Mouse (Mus musculus) embryo, embryonic 10 days (tissue): ENCODE data around the gene Slc18b1.
A peak's percentile ranks its signal among the peaks of the same experiment; 100 is the strongest.
"Not testable (repeated sequence)": the region's sequence is repeated elsewhere in the genome, so short reads cannot be mapped to it uniquely, and the experiment has no call there.

Experiments used
- DNase-seq: peaks from one replicate; pipeline ENCODE4 v3.0.0-alpha.2; 2015; ENCODE audit warnings: low spot score

The Slc18b1 gene

DNA sequence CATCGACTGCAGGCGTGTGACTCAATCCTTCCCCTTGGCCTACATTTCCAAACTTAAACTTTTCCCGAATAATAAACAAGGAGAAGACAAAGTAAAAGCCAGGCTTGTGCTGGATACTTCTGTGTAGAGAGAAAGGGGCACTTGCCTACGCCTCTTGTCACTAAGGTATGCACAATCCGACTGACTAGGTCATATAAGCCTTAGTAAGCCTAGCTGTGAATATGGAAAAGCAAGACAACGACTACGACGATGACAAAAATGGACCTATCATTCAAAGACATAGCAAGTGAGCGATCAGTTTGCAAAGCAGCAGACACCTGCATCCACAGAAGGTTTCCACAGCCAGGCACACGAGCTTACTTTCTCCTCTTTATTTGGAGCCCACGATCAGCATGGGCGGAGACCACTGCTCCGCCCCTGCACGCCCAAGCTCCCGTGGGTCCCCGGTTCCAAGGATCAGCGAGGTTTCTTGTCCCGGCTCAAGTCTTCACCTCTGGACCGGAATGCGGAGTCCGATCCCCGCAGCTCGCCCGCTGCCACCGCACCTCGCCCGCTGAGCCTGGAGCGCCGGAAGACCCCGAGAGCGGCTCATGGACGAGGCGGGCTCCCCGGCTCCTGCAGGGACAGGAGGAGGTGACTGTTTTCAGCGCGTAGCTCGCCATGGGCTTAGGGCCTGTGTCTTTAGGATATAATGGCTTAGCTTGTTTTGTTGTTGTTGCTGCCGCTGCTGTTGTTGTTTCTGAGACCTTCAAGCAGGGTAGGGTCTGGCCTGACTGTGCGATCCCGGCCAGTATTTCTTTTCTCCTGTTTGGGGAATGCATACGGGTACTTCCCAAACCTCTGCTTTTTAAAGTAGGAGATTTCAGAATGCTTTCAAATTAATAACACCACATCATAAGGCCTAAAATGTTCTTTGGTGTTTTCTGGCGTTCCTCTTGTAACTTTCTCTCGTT lies at the start of gene Slc18b1:
Slc18b1 (plus strand) TSS at position 436 of the 953 bp plus-strand sequence.
- DNase-seq = peak; percentile 53

- no peak for DNase-seq
Observed at GRCm38 (mm10) chr10:23754166-23754565, 42.6 kb upstream of the Slc18b1 start.

DNA sequence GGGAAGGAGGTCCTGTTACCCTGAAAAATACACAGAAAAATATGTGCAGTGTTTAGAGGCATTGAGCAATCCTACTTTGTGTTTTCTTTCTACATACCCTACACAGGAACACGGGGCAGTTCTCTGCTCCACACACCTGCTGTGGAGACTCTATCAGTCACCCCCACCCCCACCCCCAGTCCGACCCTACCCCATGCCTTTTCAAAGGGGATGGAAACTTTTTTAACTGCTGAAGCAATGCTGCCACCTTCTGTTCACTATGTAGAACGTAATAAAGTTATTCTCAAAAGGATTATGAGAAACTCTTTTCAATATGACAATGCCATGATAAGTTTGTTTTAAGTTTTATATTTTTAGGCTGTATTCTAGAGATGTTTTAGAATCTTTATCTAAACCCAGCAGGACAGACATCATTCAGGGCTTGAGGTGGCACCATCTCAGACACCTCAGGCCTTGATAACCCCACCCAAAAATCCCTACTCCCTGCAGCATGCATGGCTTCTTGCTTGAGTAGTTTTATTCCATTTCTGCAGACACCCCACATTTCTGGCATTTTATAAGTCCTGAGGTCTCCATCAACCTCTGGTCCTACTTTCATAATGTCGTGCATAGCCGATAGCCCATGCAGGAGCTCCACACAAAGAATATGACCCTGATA lies 19.4 kb upstream of the Slc18b1 start:
- peak; percentile 51 for DNase-seq

GRCm38 (mm10) chr10:23780539-23781275 lies 16.1 kb upstream of the Slc18b1 start:
- DNase-seq = peak; percentile 57

DNA sequence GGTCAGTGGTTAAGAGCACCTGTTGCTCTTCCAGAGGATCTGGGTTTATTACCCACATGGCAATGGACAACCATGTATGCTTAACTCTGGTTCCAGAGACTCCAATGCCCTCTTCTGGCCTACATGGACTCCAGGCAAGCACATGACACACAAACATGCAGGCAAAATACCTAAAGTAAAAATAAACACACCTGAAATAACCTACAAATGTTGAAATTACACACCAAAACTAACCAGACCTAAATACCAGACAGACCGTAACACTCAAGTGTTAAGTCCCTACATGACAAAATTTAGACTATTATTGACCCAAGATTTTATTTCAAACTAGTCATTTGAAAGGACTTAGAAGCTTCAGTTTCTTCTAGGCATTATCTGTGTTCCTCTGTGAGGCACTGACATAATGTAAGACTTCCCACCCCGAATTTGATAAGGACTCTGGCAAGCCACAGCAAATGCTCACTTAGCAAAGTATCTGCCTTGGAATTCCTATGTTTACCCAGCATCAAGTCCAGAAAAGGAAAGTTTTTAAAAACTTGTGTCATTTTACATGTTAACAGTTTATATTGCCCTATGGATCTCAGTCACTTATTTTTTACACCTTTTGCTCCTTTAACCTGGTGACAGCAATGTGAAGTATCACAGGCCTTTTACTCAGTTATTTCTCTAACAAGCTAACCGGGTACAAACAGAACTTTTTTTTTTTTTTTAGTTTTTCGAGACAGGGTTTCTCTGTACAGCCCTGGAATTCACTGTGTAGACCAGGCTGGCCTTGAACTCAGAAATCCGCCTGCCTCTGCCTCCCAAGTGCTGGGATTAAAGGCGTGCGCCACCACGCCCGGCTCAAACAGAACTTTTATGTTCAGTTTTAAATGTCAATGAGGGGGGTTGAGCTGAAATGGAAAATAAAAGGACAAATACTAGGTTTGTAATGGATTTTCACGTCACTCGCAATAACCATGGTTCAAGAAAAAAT lies 14.7 kb upstream of the Slc18b1 start:
- no peak for DNase-seq

- DNase-seq = no peak
Observed at GRCm38 (mm10) chr10:23782855-23783492, 13.8 kb upstream of the Slc18b1 start.

DNA sequence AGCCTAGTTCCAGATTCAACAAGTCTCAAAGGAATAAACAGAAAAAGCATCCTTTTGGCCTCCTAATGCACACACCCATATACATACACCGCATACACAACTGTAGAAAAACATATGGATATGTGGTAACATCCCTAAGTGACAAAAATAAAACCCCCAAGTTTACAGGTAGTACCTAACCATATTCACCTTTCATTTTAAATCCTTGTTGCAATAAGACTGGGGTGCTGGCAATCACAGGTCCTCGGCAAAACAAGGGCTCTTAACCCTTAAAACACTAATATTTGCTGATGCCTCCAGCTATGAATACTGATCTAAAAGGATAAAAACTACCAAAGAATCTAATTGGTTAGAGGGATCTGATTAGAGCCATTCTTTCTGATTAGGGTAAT lies 13.3 kb upstream of the Slc18b1 start:
- no peak for DNase-seq

DNA sequence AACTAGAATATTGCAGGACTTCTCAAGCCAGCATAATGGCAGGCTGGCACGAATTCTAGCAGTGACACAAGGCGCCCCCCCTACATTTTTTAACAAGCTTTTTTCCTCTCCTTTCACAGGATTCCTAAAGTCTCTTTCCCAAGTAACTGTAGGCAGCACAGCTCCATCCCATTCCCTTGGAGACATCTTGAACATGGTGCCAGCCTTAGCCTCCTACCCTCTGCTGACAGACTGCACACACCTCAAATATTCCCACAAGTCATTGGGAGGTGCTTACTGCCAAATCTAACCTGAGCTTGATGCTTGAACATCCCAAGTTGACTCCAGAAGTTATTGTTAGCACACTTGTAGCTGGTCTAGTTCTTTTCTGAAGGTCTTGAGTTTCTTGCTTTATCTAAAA lies 12.7 kb upstream of the Slc18b1 start:
- no peak for DNase-seq

DNA sequence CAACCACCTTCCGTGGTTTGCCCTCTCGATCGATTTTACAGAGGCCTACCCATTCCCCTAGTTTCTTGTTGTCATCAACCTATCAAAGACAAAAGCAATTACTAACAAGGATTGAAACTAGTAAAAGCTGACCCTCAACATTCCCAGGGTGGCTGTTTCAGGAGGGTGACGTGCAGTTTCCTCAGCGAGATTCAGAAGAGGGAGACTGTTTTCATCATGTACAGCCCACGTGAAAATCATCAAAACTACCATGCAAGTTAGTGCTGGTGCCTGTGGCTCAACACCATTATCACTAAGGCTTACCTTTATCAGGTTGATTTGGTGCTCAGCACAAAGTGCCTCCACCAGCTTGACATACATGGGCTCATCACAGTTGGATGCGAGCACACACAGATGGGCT lies 11.2 kb upstream of the Slc18b1 start:
- not testable (repeated sequence) for DNase-seq

GRCm38 (mm10) chr10:23786040-23786439 lies 10.7 kb upstream of the Slc18b1 start:
- DNase-seq = no peak

- not testable (repeated sequence) for DNase-seq
Observed at GRCm38 (mm10) chr10:23786631-23787038, 10.2 kb upstream of the Slc18b1 start.

GRCm38 (mm10) chr10:23787062-23787821 lies 9.5 kb upstream of the Slc18b1 start, which contains the start of gene Rps12:
TSS of gene Rps12 (minus strand) at chr10:23787275.
- DNase-seq = peak; percentile 99

- DNase-seq = no peak
Observed at GRCm38 (mm10) chr10:23788056-23788600, 8.7 kb upstream of the Slc18b1 start.

GRCm38 (mm10) chr10:23795871-23796520 lies 790 bp upstream of the Slc18b1 start:
- DNase-seq = no peak

GRCm38 (mm10) chr10:23797606-23798005 lies 820 bp downstream of the Slc18b1 start:
- no peak for DNase-seq

DNA sequence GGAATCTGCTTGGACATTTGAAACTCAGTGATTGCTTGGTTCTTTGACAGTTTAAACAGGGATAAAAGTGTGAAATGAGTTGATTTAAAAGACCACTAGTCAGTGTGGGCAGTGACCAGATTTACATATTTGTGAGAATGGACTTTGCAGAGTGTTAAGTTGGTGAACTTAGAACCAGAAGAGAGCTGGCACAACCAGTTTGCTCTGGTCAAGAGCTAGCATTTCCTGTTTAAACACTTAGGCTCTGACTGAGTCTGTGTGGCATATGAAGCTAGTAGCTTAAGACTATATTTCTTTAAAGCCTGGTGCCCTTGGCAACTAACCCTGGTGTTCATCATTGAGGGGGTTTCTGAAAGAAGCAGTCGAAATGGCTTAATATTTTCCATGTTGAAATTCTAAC lies 1.4 kb downstream of the Slc18b1 start:
- DNase-seq = no peak

DNA sequence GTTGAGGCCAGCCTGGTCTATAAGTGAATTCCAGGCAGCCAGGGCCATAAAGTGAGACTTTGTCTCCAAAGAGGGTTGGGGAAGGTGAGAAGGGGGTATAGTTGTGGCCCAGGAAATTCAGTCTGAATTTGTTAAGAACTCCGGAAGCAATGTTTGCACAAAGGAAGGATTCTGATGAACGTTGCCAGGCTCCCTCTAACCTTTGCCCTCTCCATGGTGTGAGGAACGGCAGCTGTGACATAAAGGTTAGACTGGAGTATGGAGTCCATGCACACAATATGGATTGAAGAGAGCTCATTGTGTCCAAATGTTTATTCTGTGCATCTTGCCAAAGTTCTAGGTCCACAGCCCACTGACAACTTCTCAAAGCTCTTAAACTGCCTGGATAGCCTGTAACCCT lies 3.1 kb downstream of the Slc18b1 start:
- DNase-seq = peak; percentile 58

DNA sequence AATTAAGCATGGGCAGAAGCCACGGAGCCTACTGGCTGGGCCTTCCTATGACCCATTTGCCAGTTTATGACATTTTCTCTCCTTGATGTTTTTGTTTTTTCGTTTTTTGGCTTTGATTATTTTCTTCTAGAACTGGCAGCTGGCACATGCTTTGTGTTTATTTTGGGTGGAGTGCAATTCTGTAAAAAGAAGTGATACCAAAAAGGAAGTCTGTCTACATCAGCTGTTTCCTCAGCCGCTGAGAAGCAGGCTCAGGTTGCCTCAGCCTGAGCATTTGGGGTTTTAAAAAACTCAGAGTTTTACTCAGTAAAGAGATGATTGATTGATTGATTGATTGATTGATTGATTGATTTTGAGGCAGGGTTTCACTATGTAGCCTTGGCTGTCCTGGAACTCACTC lies 6.1 kb downstream of the Slc18b1 start:
- DNase-seq = no peak

DNA sequence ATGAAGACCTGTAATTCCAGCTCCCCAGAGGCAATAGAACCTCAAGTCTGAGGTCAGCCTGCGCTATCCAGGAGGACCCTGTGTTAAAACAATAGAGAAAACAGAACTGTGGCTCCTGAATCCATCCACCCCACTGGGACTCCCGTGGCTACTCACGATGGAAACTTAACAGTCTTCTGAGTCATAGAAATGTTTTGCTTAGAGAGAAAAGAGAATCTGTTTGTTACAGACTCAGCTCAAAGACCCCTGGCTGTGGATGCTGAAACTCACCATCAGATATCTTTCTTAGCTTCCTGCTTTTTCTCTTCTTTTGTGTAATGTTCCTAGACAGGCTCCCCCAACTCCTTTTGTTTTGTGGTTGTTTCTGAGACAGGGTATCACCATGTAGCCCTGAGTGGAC lies 7.9 kb downstream of the Slc18b1 start:
- DNase-seq = no peak
